Mouse (Mus musculus): ENCODE data around the gene Wipf2. TPM values are rescaled to one million over a fixed set of nuclear protein-coding genes. Genes with fewer than 3 reads are reported as not detected.

Gene Wipf2
- polyA plus RNA-seq, 1 experiment from 2014 or later = 5.3 TPM

GRCm38 (mm10) chr11:98837231-98837704, 26.2 kb upstream of the Wipf2 start:
- peaks cover 9% of the 10 kb centered on the region; the same call in 1 of the 2 replicates for H3K27me3 ChIP-seq
- peak overlapping the region; percentile 81 for H3K27ac ChIP-seq (replicated peaks)
- peaks cover 26% of the 10 kb centered on the region for H3K36me3 ChIP-seq
- H3K4me3 ChIP-seq (replicated peaks) = peak overlapping the region; percentile 75
- H3K4me2 ChIP-seq (replicated peaks) = peak overlapping the region; percentile 97
- H3K9ac ChIP-seq = peak overlapping the region; percentile 61
- ATAC-seq (ENCODE audit: insufficient number of reproducible peaks, low FRiP score, low TSS enrichment, low read depth) = no peak
- H3K4me1 ChIP-seq = peaks cover 43% of the 10 kb centered on the region
- 2% methylated on average over 20 of the region's 29 CpGs for WGBS
- H3K9me3 ChIP-seq (replicated peaks) = no peaks in the 10 kb centered on the region

GRCm38 (mm10) chr11:98837917-98838316, 25.5 kb upstream of the Wipf2 start:
- ATAC-seq (ENCODE audit: insufficient number of reproducible peaks, low FRiP score, low TSS enrichment, low read depth) = no peak
- Histone ChIP-seq H3K4me2 (replicated peaks) (peak overlapping the region; percentile 97), H3K4me1 (peaks cover 43% of the 10 kb centered on the region), H3K27me3 (peaks cover 9% of the 10 kb centered on the region; the same call in 1 of the 2 replicates), H3K36me3 (peaks cover 20% of the 10 kb centered on the region), H3K9ac (no peak overlapping the region), H3K9me3 (replicated peaks) (no peaks in the 10 kb centered on the region), H3K4me3 (replicated peaks) (peak overlapping the region; percentile 75), H3K27ac (replicated peaks) (peak overlapping the region; percentile 81; the same call in 1 of the 2 replicates)
- WGBS = 44% methylated on average over 11 of the region's 11 CpGs

- Histone ChIP-seq H3K27me3 (peaks cover 9% of the 10 kb centered on the region; the same call in 1 of the 2 replicates), H3K4me1 (peaks cover 43% of the 10 kb centered on the region), H3K27ac (replicated peaks) (0 out of 2 replicates have a peak overlapping the region, but pooled peaks have one; percentile 81), H3K9ac (no peak overlapping the region), H3K4me3 (replicated peaks) (peak overlapping the region; percentile 75), H3K9me3 (replicated peaks) (no peaks in the 10 kb centered on the region), H3K4me2 (replicated peaks) (peak overlapping the region; percentile 97), H3K36me3 (peaks cover 14% of the 10 kb centered on the region)
- WGBS = 54% methylated on average over 9 of the region's 9 CpGs
- ATAC-seq (ENCODE audit: insufficient number of reproducible peaks, low FRiP score, low TSS enrichment, low read depth) = no peak
Measured at GRCm38 (mm10) chr11:98838512-98838911, 24.9 kb upstream of the Wipf2 start.

GRCm38 (mm10) chr11:98839402-98839801, 24.0 kb upstream of the Wipf2 start:
- Histone ChIP-seq H3K4me1 (peaks cover 43% of the 10 kb centered on the region), H3K4me3 (replicated peaks) (no peak overlapping the region), H3K9ac (no peak overlapping the region), H3K27ac (replicated peaks) (no peak overlapping the region; the same call in 1 of the 2 replicates), H3K27me3 (peaks cover 9% of the 10 kb centered on the region; the same call in 1 of the 2 replicates), H3K36me3 (peaks cover 5% of the 10 kb centered on the region; the same call in 1 of the 2 replicates), H3K9me3 (replicated peaks) (no peaks in the 10 kb centered on the region), H3K4me2 (replicated peaks) (peak overlapping the region; percentile 97)
- no peak for ATAC-seq (ENCODE audit: insufficient number of reproducible peaks, low FRiP score, low TSS enrichment, low read depth)
- WGBS = 29% methylated on average over 6 of the region's 6 CpGs

GRCm38 (mm10) chr11:98839897-98840296, 23.5 kb upstream of the Wipf2 start:
- Histone ChIP-seq H3K36me3 (0 out of 2 replicates have a peak, but pooled peaks cover 4% of the 10 kb centered on the region), H3K9me3 (replicated peaks) (no peaks in the 10 kb centered on the region), H3K4me1 (peaks cover 43% of the 10 kb centered on the region), H3K27me3 (peaks cover 9% of the 10 kb centered on the region; the same call in 1 of the 2 replicates), H3K9ac (no peak overlapping the region), H3K4me3 (replicated peaks) (no peak overlapping the region), H3K4me2 (replicated peaks) (peak overlapping the region; percentile 97), H3K27ac (replicated peaks) (no peak overlapping the region; the same call in 1 of the 2 replicates)
- WGBS = 35% methylated on average over 10 of the region's 10 CpGs
- no peak for ATAC-seq (ENCODE audit: insufficient number of reproducible peaks, low FRiP score, low TSS enrichment, low read depth)

GRCm38 (mm10) chr11:98846016-98846415, 17.4 kb upstream of the Wipf2 start:
- Histone ChIP-seq H3K9me3 (replicated peaks) (no peaks in the 10 kb centered on the region), H3K4me1 (peaks cover 18% of the 10 kb centered on the region), H3K27me3 (no peaks in the 10 kb centered on the region), H3K9ac (no peak overlapping the region), H3K36me3 (peaks cover 7% of the 10 kb centered on the region; the same call in 1 of the 2 replicates), H3K4me3 (replicated peaks) (no peak overlapping the region), H3K27ac (replicated peaks) (no peak overlapping the region), H3K4me2 (replicated peaks) (no peak overlapping the region)
- WGBS = 58% methylated on average over 13 of the region's 13 CpGs
- ATAC-seq (ENCODE audit: insufficient number of reproducible peaks, low FRiP score, low TSS enrichment, low read depth) = no peak

GRCm38 (mm10) chr11:98846865-98847604, 16.4 kb upstream of the Wipf2 start:
- H3K36me3 ChIP-seq = peaks cover 11% of the 10 kb centered on the region; the same call in 1 of the 2 replicates
- no peak overlapping the region for H3K9ac ChIP-seq
- H3K4me1 ChIP-seq = peaks cover 18% of the 10 kb centered on the region
- no peaks in the 10 kb centered on the region for H3K9me3 ChIP-seq (replicated peaks)
- H3K4me2 ChIP-seq (replicated peaks) = no peak overlapping the region
- H3K4me3 ChIP-seq (replicated peaks) = no peak overlapping the region
- ATAC-seq (ENCODE audit: insufficient number of reproducible peaks, low FRiP score, low TSS enrichment, low read depth) = no peak
- H3K27ac ChIP-seq (replicated peaks) = no peak overlapping the region
- WGBS = 63% methylated on average over 19 of the region's 19 CpGs
- H3K27me3 ChIP-seq = no peaks in the 10 kb centered on the region

GRCm38 (mm10) chr11:98849196-98849894, 14.1 kb upstream of the Wipf2 start:
- WGBS = 15% methylated on average over 19 of the region's 19 CpGs
- Histone ChIP-seq H3K9ac (no peak overlapping the region), H3K4me2 (replicated peaks) (no peak overlapping the region), H3K4me1 (peaks cover 24% of the 10 kb centered on the region), H3K4me3 (replicated peaks) (no peak overlapping the region), H3K36me3 (peaks cover 11% of the 10 kb centered on the region; the same call in 1 of the 2 replicates), H3K27me3 (no peaks in the 10 kb centered on the region), H3K27ac (replicated peaks) (no peak overlapping the region), H3K9me3 (replicated peaks) (no peaks in the 10 kb centered on the region)
- no peak for ATAC-seq (ENCODE audit: insufficient number of reproducible peaks, low FRiP score, low TSS enrichment, low read depth)

GRCm38 (mm10) chr11:98850100-98851093, 13.0 kb upstream of the Wipf2 start:
- no peaks in the 10 kb centered on the region for H3K9me3 ChIP-seq (replicated peaks)
- WGBS = 69% methylated on average over 26 of the region's 26 CpGs
- no peak overlapping the region for H3K9ac ChIP-seq
- peaks cover 26% of the 10 kb centered on the region for H3K4me1 ChIP-seq
- H3K36me3 ChIP-seq = peaks cover 11% of the 10 kb centered on the region; the same call in 1 of the 2 replicates
- H3K4me2 ChIP-seq (replicated peaks) = no peak overlapping the region
- no peaks in the 10 kb centered on the region for H3K27me3 ChIP-seq
- H3K27ac ChIP-seq (replicated peaks) = no peak overlapping the region
- no peak for ATAC-seq (ENCODE audit: insufficient number of reproducible peaks, low FRiP score, low TSS enrichment, low read depth)
- H3K4me3 ChIP-seq (replicated peaks) = no peak overlapping the region

- no peak overlapping the region for H3K4me2 ChIP-seq (replicated peaks)
- H3K27ac ChIP-seq (replicated peaks) = 0 out of 2 replicates have a peak overlapping the region, but pooled peaks have one; percentile 11
- no peak overlapping the region for H3K9ac ChIP-seq
- no peak for ATAC-seq (ENCODE audit: insufficient number of reproducible peaks, low FRiP score, low TSS enrichment, low read depth)
- no peaks in the 10 kb centered on the region for H3K9me3 ChIP-seq (replicated peaks)
- WGBS = 68% methylated on average over 8 of the region's 8 CpGs
- H3K27me3 ChIP-seq = no peaks in the 10 kb centered on the region
- H3K4me3 ChIP-seq (replicated peaks) = no peak overlapping the region
- H3K36me3 ChIP-seq = peaks cover 4% of the 10 kb centered on the region; the same call in 1 of the 2 replicates
- H3K4me1 ChIP-seq = peaks cover 24% of the 10 kb centered on the region
Measured at GRCm38 (mm10) chr11:98854116-98854515, 9.3 kb upstream of the Wipf2 start.
